Mouse (Mus musculus) heart, postnatal 0 days (tissue): ENCODE results near the gene Itga2. TPM values are rescaled to one million over a fixed set of nuclear protein-coding genes. Genes with fewer than 3 reads are reported as not detected.

Experiments
- ATAC-seq: fragments of 200-750 bp; cut with Nextera tagmentation; 2 replicates; pipeline ENCODE4 v1.8.0; 2017; ENCODE audit warnings: low read depth, moderate number of reproducible peaks, moderate library complexity; ENCODE audit not compliant: insufficient read depth
- DNase-seq: peaks from one replicate; pipeline ENCODE4 v3.0.0-alpha.2; 2016; ENCODE audit warnings: low spot score
- H3K27ac ChIP-seq: fragments of 300-500 bp; sonication (generic); 2 replicates; pipeline ENCODE4 v1.5.1; 2014; ENCODE audit warnings: low read depth, mild to moderate bottlenecking
- H3K27me3 ChIP-seq: fragments of 300-500 bp; sonication (generic); 2 replicates; pipeline ENCODE4 v1.6.1; 2014; ENCODE audit warnings: low read length, mixed read lengths; ENCODE audit not compliant: control insufficient read depth, insufficient read depth
- H3K36me3 ChIP-seq: fragments of 300-500 bp; sonication (generic); replicated peaks from 2 replicates; pipeline ENCODE4 v1.6.1; 2014; ENCODE audit warnings: low read length, mixed read lengths; ENCODE audit not compliant: control insufficient read depth, insufficient read depth
- H3K4me1 ChIP-seq: fragments of 300-500 bp; sonication (generic); 2 replicates; pipeline ENCODE4 v1.6.1; 2014; ENCODE audit warnings: antibody characterized with exemption; ENCODE audit not compliant: control insufficient read depth, insufficient read depth
- H3K4me2 ChIP-seq: fragments of 300-500 bp; sonication (generic); 2 replicates; pipeline ENCODE4 v1.6.1; 2014; ENCODE audit warnings: low read depth, mild to moderate bottlenecking, low read length, moderate library complexity
- H3K4me3 ChIP-seq: fragments of 300-500 bp; sonication (generic); 2 replicates; pipeline ENCODE4 v1.5.1; 2014; ENCODE audit warnings: low read depth, low read length
- H3K9ac ChIP-seq: fragments of 300-500 bp; sonication (generic); replicated peaks from 2 replicates; pipeline ENCODE4 v1.6.1; 2014; ENCODE audit warnings: low read depth, low read length, mixed read lengths
- H3K9me3 ChIP-seq: fragments of 300-500 bp; sonication (generic); replicated peaks from 2 replicates; pipeline ENCODE4 v1.6.1; 2016; ENCODE audit warnings: low read length; ENCODE audit not compliant: control insufficient read depth
- CTCF ChIP-seq: IDR thresholded peaks from 2 replicates; pipeline ENCODE4 v1.5.1; 2016; ENCODE audit warnings: antibody characterized with exemption, control low read depth, low read depth
- EP300 ChIP-seq: IDR thresholded peaks from 2 replicates; pipeline ENCODE4 v1.6.1; 2016; ENCODE audit warnings: antibody characterized with exemption, low read depth
- WGBS: fragments of 180-500 bp; shearing (Covaris S2); extraction: QIAGEN DNeasy Blood & Tissue Kit; methylation state at CpG from one replicate; pipeline ENCODE4 v1.1.7; 2014; 5-methylcytosine and 5-hydroxymethylcytosine counted together
- polyA plus RNA-seq: library from polyadenylated mRNA; unstranded; fragments of >200 nt; fragmentation: Nextera tagmentation; extraction: Ambion mirVana; gene quantifications from 2 replicates; pipeline ENCODE4 v1.2.1, GENCODE M21; 2015
- total RNA-seq: library from RNA; depleted of rRNA; stranded (reverse); fragments of >200 nt; gene quantifications from 2 replicates; pipeline ENCODE4 v1.2.3, GENCODE M21; 2014; ENCODE audit warnings: low replicate concordance

Itga2 gene
- total and polyA plus RNA-seq, 2 experiments from 2014 or later = 1.6 to 2.0 TPM

- Histone ChIP-seq H3K9ac (no peak overlapping the region), H3K4me1 (no peaks in the 10 kb centered on the region), H3K27me3 (no peaks in the 10 kb centered on the region), H3K36me3 (no peaks in the 10 kb centered on the region), H3K9me3 (no peaks in the 10 kb centered on the region), H3K27ac (no peak overlapping the region), H3K4me2 (no peak overlapping the region), H3K4me3 (no peak overlapping the region)
- no peak for ATAC-seq
- 56% methylated on average over 7 of the region's 7 CpGs for WGBS
- TF ChIP-seq CTCF (no peak), EP300 (no peak)
- DNase-seq = no peak
Measured at GRCm38 (mm10) chr13:114933541-114933940, 1.6 kb upstream of the Itga2 start.

GRCm38 (mm10) chr13:114930996-114931649 lies 777 bp downstream of the Itga2 start:
- TF ChIP-seq CTCF (no peak), EP300 (no peak)
- under 1% methylated on average over 10 of the region's 10 CpGs for WGBS
- H3K4me1 ChIP-seq = no peaks in the 10 kb centered on the region
- 0 out of 2 replicates have a peak overlapping the region, but pooled peaks have one; percentile 2 for H3K27ac ChIP-seq
- H3K4me2 ChIP-seq = peak overlapping the region; percentile 81
- H3K27me3 ChIP-seq = no peaks in the 10 kb centered on the region
- H3K9ac ChIP-seq = peak overlapping the region; percentile 44; the same call in 1 of the 2 replicates
- DNase-seq (no peak), ATAC-seq (peak; percentile 47)
- H3K9me3 ChIP-seq = no peaks in the 10 kb centered on the region
- no peaks in the 10 kb centered on the region for H3K36me3 ChIP-seq
- H3K4me3 ChIP-seq = peak overlapping the region; percentile 54

GRCm38 (mm10) chr13:114924785-114925184 lies 7.1 kb downstream of the Itga2 start:
- TF ChIP-seq CTCF = no peak
- ATAC-seq (no peak), DNase-seq (no peak)
- Histone ChIP-seq H3K9ac (no peak overlapping the region), H3K9me3 (no peaks in the 10 kb centered on the region), H3K27ac (no peak overlapping the region), H3K4me2 (no peak overlapping the region), H3K4me1 (no peaks in the 10 kb centered on the region), H3K4me3 (no peak overlapping the region), H3K36me3 (no peaks in the 10 kb centered on the region), H3K27me3 (no peaks in the 10 kb centered on the region)
- 57% methylated on average over 1 of the region's 1 CpGs for WGBS

GRCm38 (mm10) chr13:114923331-114923730 lies 8.6 kb downstream of the Itga2 start:
- no peak for ATAC-seq

GRCm38 (mm10) chr13:114915767-114916166 lies 16.1 kb downstream of the Itga2 start:
- DNase-seq = no peak
- TF ChIP-seq EP300 (no peak), CTCF (no peak)
- no peak for ATAC-seq
- Histone ChIP-seq H3K4me2 (no peak overlapping the region), H3K9me3 (no peaks in the 10 kb centered on the region), H3K27me3 (no peaks in the 10 kb centered on the region), H3K4me3 (no peak overlapping the region), H3K4me1 (peaks cover 6% of the 10 kb centered on the region; the same call in 1 of the 2 replicates), H3K27ac (no peak overlapping the region), H3K9ac (no peak overlapping the region), H3K36me3 (no peaks in the 10 kb centered on the region)
- WGBS = 47% methylated on average over 5 of the region's 5 CpGs

More at GRCm38 (mm10) chr13:114923331-114923730, 8.6 kb downstream of the Itga2 start:
- no peak for DNase-seq
- TF ChIP-seq EP300 (no peak), CTCF (no peak)
- 36% methylated on average over 9 of the region's 9 CpGs for WGBS
- peaks cover 2% of the 10 kb centered on the region; the same call in 1 of the 2 replicates for H3K4me1 ChIP-seq
- no peaks in the 10 kb centered on the region for H3K27me3 ChIP-seq
- H3K4me3 ChIP-seq = no peak overlapping the region
- no peaks in the 10 kb centered on the region for H3K36me3 ChIP-seq
- H3K9me3 ChIP-seq = no peaks in the 10 kb centered on the region
- H3K4me2 ChIP-seq = no peak overlapping the region
- H3K9ac ChIP-seq = no peak overlapping the region
- H3K27ac ChIP-seq = no peak overlapping the region

DNA sequence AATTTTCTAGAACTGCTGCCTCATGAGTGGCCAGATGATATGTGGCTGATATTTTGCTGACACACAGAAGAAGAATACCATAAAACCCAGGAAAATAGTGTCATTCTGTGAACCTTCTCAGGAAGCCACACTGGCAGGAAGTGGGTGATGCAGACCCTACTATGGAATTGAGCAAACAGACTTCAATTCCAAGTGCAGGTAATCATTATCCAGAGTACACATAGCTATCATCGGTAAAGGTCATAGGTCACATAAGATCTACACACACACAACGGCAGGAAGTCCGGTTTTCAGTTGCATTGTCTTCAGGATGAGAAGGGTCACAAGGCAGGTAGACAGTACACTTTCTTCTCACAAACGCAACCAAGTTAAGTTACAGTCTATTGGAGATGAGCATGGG lies 16.9 kb downstream of the Itga2 start:
- no peak for DNase-seq
- H3K4me1 ChIP-seq = peaks cover 6% of the 10 kb centered on the region; the same call in 1 of the 2 replicates
- no peak overlapping the region for H3K4me2 ChIP-seq
- TF ChIP-seq CTCF (no peak), EP300 (no peak)
- no peak for ATAC-seq
- no peaks in the 10 kb centered on the region for H3K27me3 ChIP-seq
- no peak overlapping the region for H3K4me3 ChIP-seq
- 67% methylated on average over 4 of the region's 4 CpGs for whole genome bisulfite sequencing
- H3K9me3 ChIP-seq = no peaks in the 10 kb centered on the region
- H3K27ac ChIP-seq = no peak overlapping the region
- H3K36me3 ChIP-seq = no peaks in the 10 kb centered on the region
- H3K9ac ChIP-seq = no peak overlapping the region
